Mouse (Mus musculus) cerebellum, adult 2 months (tissue): ENCODE measurements around the gene Rasal2. TPM values are rescaled to one million over a fixed set of nuclear protein-coding genes. Genes with fewer than 3 reads are reported as not detected.

Source experiments
- DNase-seq, 2 experiments: peaks; one replicate each; pipeline ENCODE4 v3.0.0; 2021
- H3K27ac ChIP-seq: fragments of 200-500 bp; 2 replicates; pipeline ENCODE4 v1.5.1; 2012; ENCODE audit warnings: low read length, control low read depth, inconsistent platforms; ENCODE audit not compliant: insufficient read depth
- H3K27me3 ChIP-seq: fragments of 200-500 bp; 2 replicates; pipeline ENCODE4 v1.6.1; 2012; ENCODE audit warnings: inconsistent platforms, mild to moderate bottlenecking, low read length, moderate library complexity; ENCODE audit not compliant: control insufficient read depth, insufficient read depth
- H3K4me1 ChIP-seq: fragments of 200-500 bp; 2 replicates; pipeline ENCODE4 v1.6.1; 2011; ENCODE audit warnings: low read length; ENCODE audit not compliant: control insufficient read depth, insufficient read depth
- H3K4me3 ChIP-seq: fragments of 200-500 bp; replicated peaks from 2 replicates; pipeline ENCODE3; 2011; ENCODE audit warnings: mild to moderate bottlenecking, low read depth, low read length, control low read depth; ENCODE audit not compliant: insufficient read depth
- CTCF ChIP-seq: fragments of 200-500 bp; IDR thresholded peaks from 2 replicates; pipeline ENCODE4 v1.5.1; 2011; ENCODE audit warnings: low read depth, mild to moderate bottlenecking, control low read depth, low read length, moderate library complexity, borderline replicate concordance; ENCODE audit not compliant: insufficient read depth
- POLR2A ChIP-seq: fragments of 200-500 bp; IDR thresholded peaks from 2 replicates; pipeline ENCODE4 v1.6.1; 2011; ENCODE audit warnings: low read length, control low read depth, borderline replicate concordance; ENCODE audit not compliant: insufficient read depth
- WGBS: fragments of 180-500 bp; shearing (Covaris S2); methylation state at CpG from one replicate; pipeline ENCODE4 v1.1.7; 2018; 5-methylcytosine and 5-hydroxymethylcytosine counted together
- polyA plus RNA-seq: library from polyadenylated mRNA; depleted of rRNA; stranded (reverse); fragments of >200 nt; gene quantifications from 2 replicates; pipeline ENCODE4 v1.2.3, GENCODE M21; 2012

Rasal2 gene
- polyA plus RNA-seq, 1 experiment: 14.6 TPM

DNA sequence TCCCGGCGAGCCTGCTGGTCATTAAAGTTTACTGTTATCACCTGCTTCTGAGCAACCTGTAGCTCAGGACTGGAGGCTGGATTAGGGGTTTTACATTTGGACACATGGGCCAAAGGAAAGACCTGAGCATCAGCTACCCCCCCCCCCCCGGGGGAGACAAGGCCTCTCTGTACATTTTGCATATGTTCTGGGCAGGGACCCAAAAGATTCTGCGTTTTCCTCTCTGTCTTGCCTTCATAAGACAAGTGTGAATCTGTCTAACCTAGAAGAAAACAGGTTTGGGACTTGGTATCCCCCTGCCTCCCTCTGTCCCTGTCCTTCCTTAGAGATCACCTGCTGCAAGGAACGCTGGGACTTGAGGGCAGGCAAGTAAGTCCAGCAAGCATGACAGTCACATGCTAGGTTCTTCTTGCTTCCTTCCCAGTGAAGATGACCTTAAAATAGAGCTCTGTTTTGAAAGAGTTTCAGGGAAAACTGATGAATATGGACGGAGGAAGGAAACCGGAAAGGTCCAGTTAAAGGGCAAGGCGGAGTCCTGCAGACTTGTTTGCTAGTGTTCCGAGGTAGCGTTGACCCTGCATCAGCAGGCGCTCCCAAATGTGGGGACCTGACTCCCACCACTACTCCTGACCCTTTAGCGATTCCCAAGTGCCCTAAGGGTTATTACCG, 32.4 kb upstream of the Rasal2 start:
- H3K27ac ChIP-seq: no peak overlapping the region
- no peaks in the 10 kb centered on the region for H3K4me1 ChIP-seq
- no peaks in the 10 kb centered on the region; the same call in 1 of the 2 replicates for H3K27me3 ChIP-seq
- TF ChIP-seq CTCF (no peak), POLR2A (no peak)
- no peak overlapping the region for H3K4me3 ChIP-seq
- 82% methylated on average over 13 of the region's 13 CpGs for WGBS
- DNase-seq: no peak

DNA sequence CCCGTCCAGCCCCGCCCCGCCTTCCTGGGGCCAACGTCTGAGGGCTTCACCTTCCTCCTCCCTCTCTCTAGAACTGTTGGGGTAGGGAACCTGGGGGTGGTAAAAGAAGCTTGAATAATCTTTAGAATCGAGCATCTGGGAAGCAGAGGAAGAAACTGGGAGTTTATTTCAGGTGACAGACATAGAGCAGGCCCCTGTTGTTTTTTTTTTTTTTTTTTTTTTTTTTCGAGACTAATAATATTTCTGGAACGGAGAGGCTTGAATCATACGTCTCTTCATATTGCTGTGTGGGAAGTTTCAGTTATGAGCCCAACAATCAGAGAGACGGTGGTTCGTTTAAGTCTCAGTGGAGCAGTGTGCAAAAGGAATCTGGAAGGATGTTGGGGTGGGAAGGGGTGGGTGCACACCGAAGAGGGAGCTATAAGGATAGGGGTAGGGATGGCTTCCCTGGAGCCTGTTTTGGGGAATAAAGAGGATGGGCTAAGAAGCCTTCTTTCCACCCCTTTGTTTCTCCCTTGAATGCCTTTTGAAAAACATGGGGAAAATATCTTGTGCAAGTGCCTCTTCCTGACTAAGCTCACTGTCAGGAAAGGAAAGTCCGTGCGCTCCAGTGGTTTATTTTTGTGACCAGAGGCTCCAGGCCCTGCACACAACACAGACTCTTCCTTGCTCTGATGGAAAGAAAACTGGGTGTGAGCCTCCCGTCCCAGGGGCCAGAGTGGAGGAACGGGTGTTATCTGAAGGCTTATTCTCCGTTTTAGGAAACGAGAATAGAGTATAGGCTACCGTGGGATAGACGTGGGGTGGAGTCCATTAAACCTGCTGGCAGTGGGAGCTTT, 31.5 kb upstream of the Rasal2 start:
- TF ChIP-seq CTCF (no peak), POLR2A (no peak)
- Histone ChIP-seq H3K27me3 (no peaks in the 10 kb centered on the region; the same call in 1 of the 2 replicates), H3K27ac (no peak overlapping the region), H3K4me3 (no peak overlapping the region), H3K4me1 (no peaks in the 10 kb centered on the region)
- no peak for DNase-seq
- WGBS: 61% methylated on average over 19 of the region's 19 CpGs

DNA sequence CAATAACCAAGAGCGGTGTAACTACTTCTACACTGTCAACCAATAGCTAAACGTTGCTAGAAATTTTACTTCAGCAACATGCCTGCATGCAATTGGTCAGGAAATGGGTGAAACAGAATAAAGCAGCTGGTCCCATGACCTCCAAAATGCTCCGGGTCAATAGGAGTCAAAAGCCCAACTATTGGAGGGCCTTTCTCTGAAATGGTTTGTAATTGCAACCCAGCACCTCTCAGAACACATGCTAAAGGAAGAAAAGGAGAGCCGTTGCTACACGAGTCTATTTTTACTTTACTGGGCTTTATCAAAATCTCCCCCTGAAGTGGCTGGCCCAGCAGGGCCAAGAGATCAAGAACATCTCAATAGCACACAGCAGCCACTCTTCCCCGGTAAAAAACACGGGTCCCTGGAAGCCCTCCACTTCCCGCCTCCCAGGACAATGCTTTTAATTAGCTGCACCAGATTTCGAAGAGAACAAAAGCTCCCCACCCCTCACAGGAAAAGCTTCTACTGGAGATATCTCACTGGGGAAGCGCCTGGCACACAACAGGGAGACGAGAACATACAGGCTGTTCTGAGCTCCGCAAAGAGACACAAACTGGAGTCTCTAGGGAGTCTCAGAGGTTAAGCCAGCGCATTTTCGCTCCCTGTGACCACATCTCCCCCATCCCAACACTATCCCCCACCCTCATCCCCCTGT, 30.8 kb upstream of the Rasal2 start:
- H3K4me3 ChIP-seq: no peak overlapping the region
- WGBS: 39% methylated on average over 14 of the region's 14 CpGs
- H3K4me1 ChIP-seq: no peaks in the 10 kb centered on the region
- no peak overlapping the region for H3K27ac ChIP-seq
- TF ChIP-seq CTCF (no peak), POLR2A (no peak)
- H3K27me3 ChIP-seq: no peaks in the 10 kb centered on the region; the same call in 1 of the 2 replicates
- no peak for DNase-seq

DNA sequence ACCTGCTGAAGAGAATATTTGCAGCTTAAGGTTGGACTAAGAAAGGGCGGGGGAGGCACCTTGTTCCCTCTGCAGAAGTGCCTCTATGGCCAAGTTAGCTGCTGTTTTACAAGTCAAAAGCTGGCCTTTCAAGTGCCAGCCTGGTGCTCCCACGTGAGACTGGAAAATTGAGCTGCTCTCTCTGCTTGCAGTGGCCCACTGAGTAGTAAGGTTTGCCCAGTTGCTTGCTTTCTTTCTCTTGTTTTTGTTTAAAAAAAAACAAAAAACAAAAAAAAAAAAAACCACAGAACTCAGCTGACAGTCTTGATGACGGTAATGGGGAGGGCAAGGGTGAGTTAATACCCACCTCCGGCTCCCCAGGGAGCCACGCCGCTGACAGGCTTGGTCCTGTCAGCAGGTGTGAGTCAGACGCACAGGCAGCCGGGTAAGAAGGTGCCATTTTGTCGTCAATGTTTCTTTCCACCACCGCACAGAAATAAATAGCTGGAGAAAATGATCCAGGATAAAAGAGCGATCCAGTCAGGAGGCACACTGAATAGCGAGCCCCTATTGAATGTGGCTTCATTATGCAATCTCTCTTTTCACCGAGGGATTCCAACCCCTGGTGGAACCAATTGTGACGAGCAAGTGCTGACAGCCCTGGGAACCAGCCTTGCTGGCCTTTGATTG, 27.7 kb upstream of the Rasal2 start:
- no peak overlapping the region for H3K27ac ChIP-seq
- no peak for DNase-seq
- H3K27me3 ChIP-seq: no peaks in the 10 kb centered on the region; the same call in 1 of the 2 replicates
- 23% methylated on average over 14 of the region's 14 CpGs for WGBS
- no peaks in the 10 kb centered on the region for H3K4me1 ChIP-seq
- no peak overlapping the region for H3K4me3 ChIP-seq
- no peak for TF ChIP-seq POLR2A
- TF ChIP-seq CTCF: no peak

DNA sequence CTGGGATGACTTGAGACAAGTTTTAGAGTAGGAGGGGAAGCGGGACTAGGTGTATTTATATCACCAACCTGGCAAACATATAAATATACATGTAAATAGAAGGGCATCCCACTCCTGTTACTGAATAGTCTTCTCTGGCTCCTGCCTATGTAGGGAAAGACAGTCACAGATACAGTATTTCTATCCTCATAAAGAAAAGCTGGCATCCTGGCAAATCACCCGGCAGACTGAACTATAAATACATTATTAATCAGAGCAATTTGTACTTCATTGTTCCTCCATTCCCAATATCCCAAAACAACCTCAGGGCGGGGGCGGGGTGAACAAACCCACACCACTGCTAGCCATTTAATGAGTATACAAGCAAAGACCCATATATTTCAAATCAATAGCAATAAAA, 26.7 kb upstream of the Rasal2 start:
- WGBS: 82% methylated on average over 4 of the region's 4 CpGs

DNA sequence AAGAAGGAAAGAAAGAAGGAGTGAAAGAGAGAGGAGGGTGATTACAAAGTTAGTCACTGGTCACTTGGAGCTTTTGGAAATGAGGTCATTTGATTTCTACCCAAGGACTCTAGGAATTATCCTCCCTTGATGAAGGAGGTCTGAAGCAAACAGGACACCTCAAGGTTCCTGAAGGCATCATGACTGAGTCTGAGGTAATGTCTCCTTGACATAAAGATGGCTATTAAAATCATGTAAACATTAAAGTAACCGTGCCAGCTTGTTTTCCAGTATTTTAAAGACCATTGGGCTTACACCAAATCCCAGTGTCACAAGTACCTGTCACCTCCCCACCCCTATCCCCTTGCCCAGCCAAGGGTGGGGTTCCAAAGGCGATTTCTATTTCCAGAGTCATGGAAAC, 25.9 kb upstream of the Rasal2 start:
- Histone ChIP-seq H3K4me1 (peaks cover 3% of the 10 kb centered on the region; the same call in 1 of the 2 replicates), H3K27ac (no peak overlapping the region), H3K4me3 (no peak overlapping the region), H3K27me3 (no peaks in the 10 kb centered on the region; the same call in 1 of the 2 replicates)
- TF ChIP-seq CTCF (no peak), POLR2A (no peak)
- WGBS: 92% methylated on average over 2 of the region's 2 CpGs
- DNase-seq: no peak

More for the DNA sequence above, 26.7 kb upstream of the Rasal2 start:
- no peaks in the 10 kb centered on the region for H3K4me1 ChIP-seq
- no peaks in the 10 kb centered on the region; the same call in 1 of the 2 replicates for H3K27me3 ChIP-seq
- TF ChIP-seq POLR2A: no peak
- TF ChIP-seq CTCF: no peak
- no peak overlapping the region for H3K27ac ChIP-seq
- DNase-seq: no peak
- H3K4me3 ChIP-seq: no peak overlapping the region

DNA sequence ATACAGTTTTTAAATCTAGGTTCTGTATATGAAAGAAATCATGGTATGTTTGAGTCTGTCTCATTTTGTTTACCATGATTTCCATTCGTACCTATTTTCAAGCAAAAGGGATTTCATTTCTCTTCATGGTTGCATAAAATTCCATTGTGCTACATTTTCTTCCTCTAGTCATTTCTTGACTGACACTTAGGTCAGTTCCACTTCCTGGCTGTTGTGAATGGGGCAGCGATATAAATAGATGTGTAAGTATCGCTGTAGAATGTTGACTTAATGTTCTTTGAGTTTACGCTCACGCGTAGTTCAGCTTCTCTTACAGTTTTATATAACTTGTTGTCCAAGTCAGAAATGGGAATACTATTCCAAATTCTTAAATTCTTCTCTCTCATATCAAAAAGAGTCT, 23.5 kb upstream of the Rasal2 start:
- no peak overlapping the region for H3K4me3 ChIP-seq
- no peak for DNase-seq
- TF ChIP-seq CTCF: no peak
- no peak for TF ChIP-seq POLR2A
- 95% methylated on average over 6 of the region's 6 CpGs for WGBS
- H3K4me1 ChIP-seq: peaks cover 3% of the 10 kb centered on the region; the same call in 1 of the 2 replicates
- no peak overlapping the region for H3K27ac ChIP-seq
- H3K27me3 ChIP-seq: no peaks in the 10 kb centered on the region; the same call in 1 of the 2 replicates
